Mouse (Mus musculus): ENCODE data around the gene Mlxip. TPM values are rescaled to one million over a fixed set of nuclear protein-coding genes. Genes with fewer than 3 reads are reported as not detected.

Gene Mlxip
- polyA plus RNA-seq, 1 experiment from 2014 or later = 12.8 TPM

- Histone ChIP-seq H3K4me1 (replicated peaks) (0 out of 2 replicates have a peak, but pooled peaks cover 12% of the 10 kb centered on the region), H3K27me3 (no peaks in the 10 kb centered on the region), H3K4me3 (replicated peaks) (no peak overlapping the region), H3K9ac (replicated peaks) (no peak overlapping the region), H3K27ac (0 out of 2 replicates have a peak overlapping the region, but pooled peaks have one; percentile 23), H3K36me3 (peaks cover 12% of the 10 kb centered on the region; the same call in 1 of the 2 replicates), H3K9me3 (no peaks in the 10 kb centered on the region), H3K4me2 (no peak overlapping the region)
- 79% methylated on average over 8 of the region's 8 CpGs for WGBS
- ATAC-seq (ENCODE audit: insufficient number of reproducible peaks, insufficient read depth, low FRiP score, low TSS enrichment, low read depth) = no peak
These were observed 41.6 kb downstream of the Mlxip start for GRCm38 (mm10) chr5:123436071-123436779.

GRCm38 (mm10) chr5:123436780-123437175 is 42.2 kb downstream of the Mlxip start:
- peaks cover 15% of the 10 kb centered on the region; the same call in 1 of the 2 replicates for H3K36me3 ChIP-seq
- no peak overlapping the region for H3K4me3 ChIP-seq (replicated peaks)
- no peaks in the 10 kb centered on the region for H3K9me3 ChIP-seq
- no peak overlapping the region for H3K27ac ChIP-seq
- no peak for ATAC-seq (ENCODE audit: insufficient number of reproducible peaks, insufficient read depth, low FRiP score, low TSS enrichment, low read depth)
- H3K9ac ChIP-seq (replicated peaks) = no peak overlapping the region
- no peaks in the 10 kb centered on the region for H3K27me3 ChIP-seq
- H3K4me2 ChIP-seq = no peak overlapping the region
- H3K4me1 ChIP-seq (replicated peaks) = 0 out of 2 replicates have a peak, but pooled peaks cover 12% of the 10 kb centered on the region
- WGBS = 48% methylated on average over 4 of the region's 4 CpGs

GRCm38 (mm10) chr5:123438381-123438780 is 43.8 kb downstream of the Mlxip start:
- H3K27ac ChIP-seq = no peak overlapping the region
- no peaks in the 10 kb centered on the region for H3K27me3 ChIP-seq
- H3K9ac ChIP-seq (replicated peaks) = no peak overlapping the region
- WGBS = 87% methylated on average over 3 of the region's 3 CpGs
- no peak overlapping the region for H3K4me2 ChIP-seq
- H3K9me3 ChIP-seq = no peaks in the 10 kb centered on the region
- peaks cover 31% of the 10 kb centered on the region for H3K36me3 ChIP-seq
- ATAC-seq (ENCODE audit: insufficient number of reproducible peaks, insufficient read depth, low FRiP score, low TSS enrichment, low read depth) = no peak
- H3K4me1 ChIP-seq (replicated peaks) = 0 out of 2 replicates have a peak, but pooled peaks cover 12% of the 10 kb centered on the region
- H3K4me3 ChIP-seq (replicated peaks) = no peak overlapping the region

- no peak for ATAC-seq (ENCODE audit: insufficient number of reproducible peaks, insufficient read depth, low FRiP score, low TSS enrichment, low read depth)
- Histone ChIP-seq H3K4me1 (replicated peaks) (0 out of 2 replicates have a peak, but pooled peaks cover 12% of the 10 kb centered on the region), H3K4me3 (replicated peaks) (no peak overlapping the region), H3K4me2 (no peak overlapping the region), H3K27ac (no peak overlapping the region), H3K27me3 (no peaks in the 10 kb centered on the region), H3K9ac (replicated peaks) (no peak overlapping the region), H3K36me3 (peaks cover 35% of the 10 kb centered on the region), H3K9me3 (no peaks in the 10 kb centered on the region)
- WGBS = 94% methylated on average over 1 of the region's 1 CpGs
These were observed 44.7 kb downstream of the Mlxip start for GRCm38 (mm10) chr5:123439312-123439711.

GRCm38 (mm10) chr5:123439941-123440340 is 45.3 kb downstream of the Mlxip start:
- Histone ChIP-seq H3K4me1 (replicated peaks) (0 out of 2 replicates have a peak, but pooled peaks cover 12% of the 10 kb centered on the region), H3K9ac (replicated peaks) (no peak overlapping the region), H3K9me3 (no peaks in the 10 kb centered on the region), H3K27me3 (no peaks in the 10 kb centered on the region), H3K27ac (no peak overlapping the region), H3K36me3 (peaks cover 41% of the 10 kb centered on the region), H3K4me2 (no peak overlapping the region), H3K4me3 (replicated peaks) (no peak overlapping the region)
- ATAC-seq (ENCODE audit: insufficient number of reproducible peaks, insufficient read depth, low FRiP score, low TSS enrichment, low read depth) = no peak
- WGBS = 86% methylated on average over 4 of the region's 4 CpGs

GRCm38 (mm10) chr5:123440664-123441063 is 46.1 kb downstream of the Mlxip start:
- 0 out of 2 replicates have a peak, but pooled peaks cover 11% of the 10 kb centered on the region for H3K4me1 ChIP-seq (replicated peaks)
- no peak overlapping the region for H3K4me2 ChIP-seq
- H3K36me3 ChIP-seq = peaks cover 48% of the 10 kb centered on the region
- no peak overlapping the region for H3K27ac ChIP-seq
- WGBS = 71% methylated on average over 4 of the region's 4 CpGs
- H3K9ac ChIP-seq (replicated peaks) = no peak overlapping the region
- no peak overlapping the region for H3K4me3 ChIP-seq (replicated peaks)
- no peak for ATAC-seq (ENCODE audit: insufficient number of reproducible peaks, insufficient read depth, low FRiP score, low TSS enrichment, low read depth)
- H3K27me3 ChIP-seq = no peaks in the 10 kb centered on the region
- H3K9me3 ChIP-seq = no peaks in the 10 kb centered on the region

GRCm38 (mm10) chr5:123442283-123442682 is 47.7 kb downstream of the Mlxip start:
- H3K4me2 ChIP-seq = no peak overlapping the region
- WGBS = 94% methylated on average over 3 of the region's 3 CpGs
- H3K9me3 ChIP-seq = no peaks in the 10 kb centered on the region
- no peak overlapping the region for H3K9ac ChIP-seq (replicated peaks)
- H3K4me3 ChIP-seq (replicated peaks) = no peak overlapping the region
- H3K27me3 ChIP-seq = no peaks in the 10 kb centered on the region
- H3K27ac ChIP-seq = no peak overlapping the region
- H3K4me1 ChIP-seq (replicated peaks) = no peaks in the 10 kb centered on the region
- no peak for ATAC-seq (ENCODE audit: insufficient number of reproducible peaks, insufficient read depth, low FRiP score, low TSS enrichment, low read depth)
- peaks cover 63% of the 10 kb centered on the region for H3K36me3 ChIP-seq

GRCm38 (mm10) chr5:123444069-123444468 is 49.5 kb downstream of the Mlxip start:
- H3K4me3 ChIP-seq (replicated peaks) = no peak overlapping the region
- H3K9me3 ChIP-seq = no peaks in the 10 kb centered on the region
- peaks cover 77% of the 10 kb centered on the region for H3K36me3 ChIP-seq
- H3K27me3 ChIP-seq = no peaks in the 10 kb centered on the region
- no peak overlapping the region for H3K27ac ChIP-seq
- no peak overlapping the region for H3K4me2 ChIP-seq
- no peak for ATAC-seq (ENCODE audit: insufficient number of reproducible peaks, insufficient read depth, low FRiP score, low TSS enrichment, low read depth)
- H3K4me1 ChIP-seq (replicated peaks) = peaks cover 7% of the 10 kb centered on the region; the same call in 1 of the 2 replicates
- H3K9ac ChIP-seq (replicated peaks) = no peak overlapping the region
- WGBS = 50% methylated on average over 4 of the region's 4 CpGs

GRCm38 (mm10) chr5:123444849-123445334 is 50.3 kb downstream of the Mlxip start:
- WGBS = 86% methylated on average over 5 of the region's 5 CpGs
- Histone ChIP-seq H3K27me3 (no peaks in the 10 kb centered on the region), H3K36me3 (peaks cover 85% of the 10 kb centered on the region), H3K27ac (no peak overlapping the region), H3K4me2 (no peak overlapping the region), H3K9ac (replicated peaks) (no peak overlapping the region), H3K9me3 (no peaks in the 10 kb centered on the region), H3K4me1 (replicated peaks) (peaks cover 12% of the 10 kb centered on the region; the same call in 1 of the 2 replicates), H3K4me3 (replicated peaks) (no peak overlapping the region)
- no peak for ATAC-seq (ENCODE audit: insufficient number of reproducible peaks, insufficient read depth, low FRiP score, low TSS enrichment, low read depth)

GRCm38 (mm10) chr5:123451886-123452285 is 57.3 kb downstream of the Mlxip start:
- 88% methylated on average over 7 of the region's 7 CpGs for WGBS
- Histone ChIP-seq H3K27ac (no peak overlapping the region), H3K27me3 (no peaks in the 10 kb centered on the region), H3K4me3 (replicated peaks) (no peak overlapping the region), H3K4me1 (replicated peaks) (peaks cover 12% of the 10 kb centered on the region; the same call in 1 of the 2 replicates), H3K4me2 (no peak overlapping the region), H3K9ac (replicated peaks) (no peak overlapping the region), H3K36me3 (peaks cover 93% of the 10 kb centered on the region), H3K9me3 (no peaks in the 10 kb centered on the region)
- no peak for ATAC-seq (ENCODE audit: insufficient number of reproducible peaks, insufficient read depth, low FRiP score, low TSS enrichment, low read depth)

- Histone ChIP-seq H3K36me3 (peaks cover 10% of the 10 kb centered on the region), H3K9ac (replicated peaks) (no peak overlapping the region), H3K4me3 (replicated peaks) (no peak overlapping the region), H3K27me3 (no peaks in the 10 kb centered on the region), H3K27ac (no peak overlapping the region), H3K9me3 (no peaks in the 10 kb centered on the region), H3K4me1 (replicated peaks) (no peaks in the 10 kb centered on the region), H3K4me2 (no peak overlapping the region)
- no peak for ATAC-seq (ENCODE audit: insufficient number of reproducible peaks, insufficient read depth, low FRiP score, low TSS enrichment, low read depth)
- WGBS = 70% methylated on average over 5 of the region's 5 CpGs
These were observed 66.8 kb downstream of the Mlxip start for GRCm38 (mm10) chr5:123461420-123461819.

All from limb, embryonic 12.5 days (tissue).